Mouse (Mus musculus): ENCODE results near the gene Helz. TPM values are rescaled to one million over a fixed set of nuclear protein-coding genes. Genes with fewer than 3 reads are reported as not detected.

The Helz gene
- total RNA-seq, 2 experiments from 2014 or later: 25.3 to 28.0 TPM

DNA sequence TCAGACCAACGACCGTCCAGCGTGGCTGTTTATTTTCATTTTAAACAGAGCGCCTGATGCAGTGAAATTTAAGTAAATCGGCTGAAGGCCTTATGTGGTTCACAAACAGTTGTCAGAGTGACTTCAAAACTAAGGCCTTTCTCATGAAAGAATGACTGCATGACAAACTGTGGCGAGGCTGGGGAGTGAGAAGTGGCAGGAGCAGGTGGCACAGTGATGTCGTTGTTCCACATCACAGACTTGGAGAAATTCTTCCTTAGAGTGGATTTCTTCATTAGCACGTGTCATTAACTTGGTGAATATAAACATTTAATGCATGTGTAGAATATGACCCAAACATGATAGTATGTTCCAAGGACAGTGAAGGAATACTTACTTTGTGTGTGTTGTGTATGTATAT is 104.4 kb downstream of the Helz start:
- intact Hi-C loops (cut with DNase I): no loop called here
- DNase-seq (ENCODE audit: low spot score): no peak

GRCm38 (mm10) chr11:107655538-107655937 is 107.8 kb downstream of the Helz start:
- intact Hi-C loops (cut with DNase I): no loop called here
- DNase-seq (ENCODE audit: low spot score): no peak

- intact Hi-C loops (cut with DNase I): no loop called here
Measured at GRCm38 (mm10) chr11:107657117-107657516, 109.4 kb downstream of the Helz start.

GRCm38 (mm10) chr11:107660452-107660851 is 112.7 kb downstream of the Helz start:
- intact Hi-C loops (cut with DNase I): no loop called here
- DNase-seq (ENCODE audit: low spot score): no peak

More at GRCm38 (mm10) chr11:107657117-107657516, 109.4 kb downstream of the Helz start:
- DNase-seq (ENCODE audit: low spot score): no peak

DNA sequence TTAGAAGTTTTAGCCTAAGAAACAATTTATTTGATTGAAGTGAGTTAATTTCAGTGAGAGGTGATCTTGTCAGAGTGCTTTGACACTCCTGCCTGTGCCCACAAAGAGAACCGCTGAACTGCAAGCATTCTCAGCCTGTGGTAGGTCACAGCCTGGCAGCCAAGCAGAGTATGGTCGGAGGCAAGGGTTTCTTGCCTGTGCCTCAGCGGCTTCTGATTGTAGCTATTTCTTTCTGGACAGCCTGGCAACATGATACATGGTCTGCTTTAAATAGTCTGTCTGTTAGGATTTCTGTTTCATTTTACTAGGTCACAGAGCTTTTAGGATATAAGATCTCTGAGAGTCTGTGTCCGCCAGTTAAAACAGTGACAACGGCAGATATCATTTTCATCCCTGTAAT is 114.9 kb downstream of the Helz start:
- intact Hi-C loops (cut with DNase I): no loop called here
- no peak for DNase-seq (ENCODE audit: low spot score)

DNA sequence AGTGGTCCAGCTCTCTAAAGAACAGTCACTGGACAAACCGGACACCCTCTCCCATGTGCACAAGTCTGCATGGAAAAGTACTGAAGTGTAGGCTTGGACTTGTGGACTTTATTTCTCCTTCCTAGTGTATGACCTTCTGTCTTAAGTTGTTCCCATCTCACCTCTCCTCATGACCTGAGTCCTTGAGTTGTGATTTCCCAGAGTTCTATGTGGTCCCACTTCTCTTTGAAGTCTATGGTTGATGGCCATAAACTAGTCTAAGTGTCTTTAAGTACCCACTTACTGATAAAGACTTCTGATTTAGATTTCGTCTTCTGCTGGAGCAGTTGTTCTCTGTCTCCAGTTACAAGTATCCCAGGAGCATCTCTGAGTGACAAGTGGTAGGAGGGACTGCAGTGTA is 119.8 kb downstream of the Helz start:
- no peak for DNase-seq (ENCODE audit: low spot score)
- intact Hi-C loops (cut with DNase I): no loop called here

GRCm38 (mm10) chr11:107668223-107668622 is 120.5 kb downstream of the Helz start:
- intact Hi-C loops (cut with DNase I): no loop called here
- DNase-seq (ENCODE audit: low spot score): no peak

DNA sequence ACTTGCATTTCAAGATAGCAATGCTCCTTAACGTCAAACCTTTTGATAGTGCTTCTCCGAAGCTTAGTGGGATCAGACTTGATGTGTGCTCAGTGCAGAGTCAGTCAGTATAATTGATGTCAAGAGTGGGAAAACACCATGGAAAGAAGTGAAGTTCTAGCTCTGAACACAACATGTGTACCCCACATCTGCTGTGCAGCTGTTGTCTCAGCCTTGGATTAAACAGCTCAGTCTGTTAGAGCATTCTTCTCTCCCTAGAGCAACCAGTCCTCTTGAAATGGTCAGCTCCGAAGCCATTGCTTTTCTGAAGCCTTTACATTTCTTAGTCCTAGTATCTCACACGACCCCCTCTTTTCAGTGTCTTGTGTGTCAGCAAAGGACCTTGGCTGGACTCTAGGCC is 121.2 kb downstream of the Helz start:
- no peak for DNase-seq (ENCODE audit: low spot score)
- intact Hi-C loops (cut with DNase I): no loop called here

DNA sequence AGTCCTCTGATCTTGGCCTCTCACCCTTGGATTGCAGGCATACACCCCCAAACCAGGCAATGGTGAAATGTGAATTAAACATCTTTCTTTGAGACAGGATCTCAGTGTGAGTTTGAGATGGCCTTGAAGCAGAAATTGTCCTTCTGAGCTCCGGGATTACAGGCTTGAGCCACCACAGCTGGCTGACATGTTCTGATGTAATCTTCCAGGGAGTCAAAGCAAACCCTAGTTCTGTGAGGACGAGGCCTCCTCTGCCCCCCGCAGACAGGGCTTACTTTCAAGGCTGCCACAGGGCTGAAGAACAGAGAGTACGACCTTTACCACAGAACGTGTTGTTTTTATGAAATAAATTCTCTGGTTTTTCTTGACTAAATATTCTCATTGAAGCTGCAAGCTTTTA is 126.3 kb downstream of the Helz start:
- intact Hi-C loops (cut with DNase I): no loop called here
- no peak for DNase-seq (ENCODE audit: low spot score)

DNA sequence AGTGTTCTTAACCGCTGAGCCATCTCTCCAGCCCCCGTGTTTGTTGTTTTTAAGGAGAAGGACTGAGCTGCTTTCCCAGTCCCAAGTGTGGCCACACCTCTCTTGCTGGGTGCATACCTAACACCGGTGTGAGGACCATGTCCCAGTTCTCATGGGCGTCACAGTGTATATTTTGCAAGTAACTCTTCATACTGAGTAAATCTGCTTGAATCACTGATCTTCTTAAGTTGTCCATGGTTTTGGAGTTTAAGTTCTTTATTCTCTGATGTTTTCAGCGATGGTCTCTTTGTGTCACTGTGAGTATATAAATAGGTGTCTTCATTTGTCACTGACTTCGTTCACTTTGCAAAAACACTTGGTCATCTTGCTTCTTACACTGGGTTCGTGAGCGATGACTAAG is 126.9 kb downstream of the Helz start:
- no peak for DNase-seq (ENCODE audit: low spot score)
- intact Hi-C loops (cut with DNase I): no loop called here

- intact Hi-C loops (cut with DNase I): no loop called here
- no peak for DNase-seq (ENCODE audit: low spot score)
Measured at GRCm38 (mm10) chr11:107675246-107675645, 127.5 kb downstream of the Helz start.

- DNase-seq (ENCODE audit: low spot score): no peak
- intact Hi-C loops (cut with DNase I): no loop called here
Measured at GRCm38 (mm10) chr11:107676207-107676940, 128.6 kb downstream of the Helz start.

- intact Hi-C loops (cut with DNase I): no loop called here
- no peak for DNase-seq (ENCODE audit: low spot score)
Measured at GRCm38 (mm10) chr11:107682694-107683355, 135.1 kb downstream of the Helz start.

- intact Hi-C loops (cut with DNase I): no loop called here
- DNase-seq (ENCODE audit: low spot score): no peak
Measured at GRCm38 (mm10) chr11:107683544-107684465, 136.1 kb downstream of the Helz start.

- DNase-seq (ENCODE audit: low spot score): no peak
- intact Hi-C loops (cut with DNase I): no loop called here
Measured at GRCm38 (mm10) chr11:107686290-107686689, 138.6 kb downstream of the Helz start.

DNA sequence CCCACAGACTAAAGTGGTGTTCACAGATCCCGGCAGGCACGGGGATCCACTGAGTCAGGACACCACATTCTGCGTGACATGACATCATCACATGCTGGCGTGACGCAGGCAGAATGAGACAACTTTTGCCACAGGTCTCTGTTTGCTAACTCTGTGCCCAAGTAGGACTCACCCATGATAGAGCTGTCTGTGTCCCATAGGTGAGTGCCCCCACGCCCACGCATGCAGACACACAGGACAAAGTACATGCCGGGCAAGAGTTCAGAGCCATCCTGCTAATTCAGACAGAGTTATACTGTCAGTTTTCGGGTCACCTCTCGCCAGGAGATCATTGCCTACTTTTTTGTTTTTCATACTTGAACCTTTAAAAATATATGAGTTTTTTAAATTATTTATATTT is 140.8 kb downstream of the Helz start:
- intact Hi-C loops (cut with DNase I): no loop called here
- no peak for DNase-seq (ENCODE audit: low spot score)

DNA sequence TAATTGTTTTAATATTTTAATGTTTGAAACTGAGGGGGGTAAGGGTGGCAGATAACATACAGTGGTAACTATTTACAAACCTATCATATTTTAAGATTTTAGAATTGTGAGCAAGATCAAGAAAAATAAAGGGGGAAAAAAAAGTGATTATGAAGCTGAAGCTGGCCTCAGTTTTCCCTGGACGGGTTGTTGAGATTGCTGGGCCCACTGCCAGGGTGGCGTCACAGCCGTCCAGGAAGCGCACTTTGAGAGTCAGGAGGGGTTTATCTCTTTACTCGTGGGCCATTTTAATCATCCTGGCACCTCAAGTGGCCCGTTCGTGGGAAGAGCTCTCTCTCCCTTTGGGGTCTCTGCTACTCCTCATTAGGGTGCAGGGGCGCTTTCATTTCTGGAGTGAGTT is 143.8 kb downstream of the Helz start:
- intact Hi-C loops (cut with DNase I): no loop called here
- DNase-seq (ENCODE audit: low spot score): no peak

GRCm38 (mm10) chr11:107693338-107693737 is 145.6 kb downstream of the Helz start:
- DNase-seq (ENCODE audit: low spot score): no peak
- intact Hi-C loops (cut with DNase I): no loop called here

GRCm38 (mm10) chr11:107699967-107700366 is 152.2 kb downstream of the Helz start:
- intact Hi-C loops (cut with DNase I): no loop called here

GRCm38 (mm10) chr11:107703272-107704134 is 155.8 kb downstream of the Helz start:
- no peak for DNase-seq (ENCODE audit: low spot score)

More at GRCm38 (mm10) chr11:107699967-107700366, 152.2 kb downstream of the Helz start:
- DNase-seq (ENCODE audit: low spot score): no peak

More at GRCm38 (mm10) chr11:107703272-107704134, 155.8 kb downstream of the Helz start:
- intact Hi-C loops (cut with DNase I): no loop called here

Measured in heart, postnatal 25 days (tissue).